Mouse (Mus musculus) heart, postnatal 25 days (tissue): ENCODE measurements at regions not wholly inside any gene's neighbourhood (a gene's known extent, or its start where the extent isn't known, plus 50 kb on each side); places are given as distances from the start of the nearest gene placed in this dataset.

ENCODE experiments used
- DNase-seq: peaks from one replicate; pipeline ENCODE4 v3.0.0; 2022; ENCODE audit warnings: low spot score
- intact Hi-C: fragments of 180-260 bp; cut with DNase I; formaldehyde crosslinking; loops from one replicate; pipeline ENCODE4 v1.15.1; 2025

DNA sequence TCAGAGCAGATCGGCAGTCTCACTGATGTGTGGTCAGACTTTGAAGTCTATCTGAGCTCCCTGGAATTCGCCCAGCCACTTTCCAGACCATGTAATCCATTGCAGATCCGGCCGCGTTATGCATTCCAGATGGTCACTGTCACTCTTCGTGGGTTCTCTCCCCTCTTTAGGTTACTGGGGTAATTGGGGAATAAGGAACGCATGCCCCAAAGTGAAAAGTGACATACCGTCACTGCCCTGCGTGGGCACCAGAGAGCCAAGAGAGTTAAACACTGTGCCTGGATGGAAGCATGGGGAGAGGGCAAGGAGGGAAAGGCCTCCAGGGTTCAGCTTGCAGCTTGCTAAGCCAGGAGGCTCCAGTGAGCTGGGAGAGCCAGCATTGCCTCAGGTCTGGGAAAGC is 108.0 kb downstream of the Gas1 start:
- intact Hi-C loops, result no loop called here
- DNase-seq, result no peak

DNA sequence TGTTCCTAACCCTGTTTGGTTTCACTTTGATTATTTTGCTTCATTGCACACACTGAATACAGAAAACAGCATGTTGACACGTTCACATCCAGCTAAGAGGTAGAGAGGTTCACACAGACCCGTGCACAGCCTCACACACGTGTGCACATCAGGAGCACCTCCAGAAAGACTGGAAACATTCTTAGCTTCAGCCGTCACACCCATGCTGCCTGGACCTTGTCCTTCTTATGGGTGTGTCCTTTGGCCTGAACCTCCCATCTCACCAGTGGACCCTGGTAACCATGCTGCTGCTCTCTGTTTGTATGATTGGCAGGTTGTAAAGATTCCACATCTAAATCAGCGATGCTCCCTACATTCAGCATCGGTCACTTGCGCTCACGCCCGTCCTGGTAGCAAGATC is 109.8 kb downstream of the Gas1 start:
- DNase-seq, result no peak
- intact Hi-C loops, result no loop called here

DNA sequence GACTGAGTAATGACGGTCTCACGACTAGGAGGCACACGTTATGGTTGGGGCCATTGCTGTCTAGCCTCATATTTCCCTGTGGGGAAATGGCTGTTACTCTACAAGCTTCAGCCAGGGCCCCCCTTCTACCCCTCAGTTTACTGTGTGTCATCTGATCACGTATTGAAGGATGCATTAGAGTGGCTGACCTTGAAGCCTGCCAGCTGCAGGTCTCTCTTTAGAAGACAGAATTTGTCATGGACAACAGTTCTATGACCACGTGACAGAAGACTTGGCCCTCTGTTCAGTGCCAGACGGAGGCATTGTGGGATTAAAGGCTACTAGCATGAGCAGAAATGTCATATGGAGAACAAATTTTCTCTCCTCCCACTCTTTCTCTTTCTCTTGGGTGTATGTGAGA is 115.6 kb downstream of the Gas1 start:
- DNase-seq, result no peak
- intact Hi-C loops, result no loop called here

DNA sequence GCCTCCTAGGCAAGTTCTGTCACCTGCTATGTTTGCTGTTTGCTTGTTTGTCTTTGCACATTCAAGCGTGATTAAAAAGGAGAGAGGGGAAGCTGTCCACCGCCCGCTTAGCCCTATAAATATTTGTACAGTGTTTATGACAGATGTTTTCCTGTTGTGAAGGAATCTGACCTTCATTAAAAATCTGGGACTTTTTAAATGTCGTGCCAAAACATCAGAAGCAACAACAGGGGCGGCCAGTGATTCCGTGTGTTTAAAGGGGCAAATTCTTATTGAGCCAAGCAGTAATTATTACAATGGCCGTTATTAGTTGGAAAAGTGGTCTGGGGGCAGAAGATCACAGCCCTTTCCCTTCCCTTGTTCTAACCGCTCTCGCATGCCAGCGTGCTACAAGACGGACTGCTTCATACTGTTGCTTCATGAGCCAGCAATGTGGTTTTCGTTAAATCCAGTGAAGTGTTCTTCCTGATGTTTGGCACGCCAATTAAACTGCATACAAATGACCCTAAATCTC is 119.3 kb downstream of the Gas1 start:
- intact Hi-C loops, result no loop called here
- DNase-seq, result no peak

DNA sequence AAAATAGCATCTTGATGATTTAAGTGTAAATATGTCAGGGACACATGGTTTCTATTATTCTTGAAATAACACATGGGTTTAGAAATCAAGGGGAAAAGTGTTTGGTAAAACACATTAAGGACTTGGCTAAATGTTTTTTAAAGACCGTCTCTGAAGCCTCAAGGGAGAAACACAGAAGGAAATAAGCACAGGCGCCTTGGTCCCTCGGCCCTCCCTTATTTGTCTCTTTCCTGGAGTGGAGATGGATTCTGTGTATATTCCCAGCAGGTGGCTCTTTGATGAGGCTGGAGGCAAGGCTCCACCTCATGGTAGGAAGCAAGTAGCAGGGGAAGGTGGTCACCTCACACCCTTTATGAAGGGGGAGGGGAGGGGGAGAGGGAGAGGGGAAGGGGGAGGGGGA is 122.6 kb downstream of the Gas1 start:
- intact Hi-C loops, result no loop called here
- no peak for DNase-seq

DNA sequence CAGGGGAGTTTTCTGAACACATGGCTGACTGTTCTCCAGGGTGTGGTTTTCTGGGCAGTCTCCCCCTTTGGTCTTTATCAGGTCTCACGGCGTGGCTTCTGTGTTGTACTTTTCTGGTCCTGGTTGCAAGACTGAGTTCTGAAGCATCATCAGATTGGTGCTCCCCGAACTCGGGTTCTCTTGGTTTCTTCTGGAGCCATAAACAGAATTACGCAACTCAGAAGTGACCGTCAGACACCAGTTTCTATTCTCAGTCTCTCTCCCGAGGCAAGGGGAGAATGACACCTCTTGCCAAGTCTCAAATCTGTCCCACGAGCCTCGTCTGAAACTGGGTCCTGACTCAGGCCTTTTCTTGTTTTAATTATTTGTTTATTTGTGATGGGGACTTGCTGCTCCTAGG is 123.1 kb downstream of the Gas1 start:
- intact Hi-C loops, result no loop called here
- DNase-seq, result no peak

DNA sequence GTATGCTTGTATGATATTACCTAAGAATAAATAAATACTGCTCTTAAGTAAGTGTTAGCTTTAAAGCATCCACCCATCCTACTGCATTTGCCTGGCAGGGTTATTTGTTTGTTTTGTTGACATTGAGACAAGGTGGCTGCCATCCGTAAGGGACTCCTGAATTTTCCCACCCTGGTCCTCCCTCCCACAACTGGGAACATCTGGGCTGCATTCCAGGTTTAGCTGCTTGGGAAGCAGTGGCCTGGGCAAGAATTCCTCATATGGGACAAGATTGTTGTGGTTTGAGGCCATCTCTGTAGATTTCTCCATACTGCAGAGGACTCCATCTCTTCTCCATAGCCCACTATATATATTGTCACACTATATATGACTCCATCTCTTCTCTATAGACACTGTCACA is 125.3 kb downstream of the Gas1 start:
- intact Hi-C loops, result no loop called here

DNA sequence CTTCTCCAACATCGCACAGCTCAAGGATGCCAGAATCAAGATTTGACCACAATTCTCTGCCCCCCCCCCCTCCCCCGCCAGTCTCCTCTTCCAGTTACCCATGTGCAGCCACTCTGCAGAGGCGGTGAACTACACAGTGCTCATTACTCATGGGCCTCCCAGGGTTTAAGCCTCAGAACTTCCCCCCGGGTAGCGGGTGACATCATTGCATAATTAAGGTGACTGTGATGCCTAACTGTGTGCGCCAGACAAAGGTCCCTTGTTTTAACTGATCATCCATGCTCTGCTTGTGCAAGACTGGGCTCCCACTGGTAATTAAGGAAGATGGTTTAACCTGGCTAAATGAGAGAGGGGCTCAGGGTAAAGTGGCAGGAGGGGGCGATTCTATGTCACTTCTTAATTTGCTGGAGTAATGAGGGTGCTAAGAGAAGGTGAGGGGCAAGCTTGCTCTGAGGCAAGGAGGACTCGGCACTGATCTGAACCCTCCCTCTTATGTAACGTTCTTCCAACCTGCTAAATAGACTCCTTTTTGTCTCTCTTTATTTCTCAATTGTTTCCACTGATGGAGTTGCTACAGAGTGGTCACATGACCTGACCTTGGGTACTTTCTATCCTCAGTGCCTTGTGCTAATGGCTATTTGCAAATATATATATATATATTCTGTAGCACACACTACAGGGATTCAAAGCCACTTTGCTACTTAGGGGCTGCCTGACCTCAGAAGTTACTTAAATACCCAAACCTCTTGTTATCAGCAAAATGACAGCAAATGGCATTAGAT is 126.2 kb downstream of the Gas1 start:
- DNase-seq, result no peak
- intact Hi-C loops, result no loop called here

More for the DNA sequence above, 125.3 kb downstream of the Gas1 start:
- DNase-seq, result no peak

DNA sequence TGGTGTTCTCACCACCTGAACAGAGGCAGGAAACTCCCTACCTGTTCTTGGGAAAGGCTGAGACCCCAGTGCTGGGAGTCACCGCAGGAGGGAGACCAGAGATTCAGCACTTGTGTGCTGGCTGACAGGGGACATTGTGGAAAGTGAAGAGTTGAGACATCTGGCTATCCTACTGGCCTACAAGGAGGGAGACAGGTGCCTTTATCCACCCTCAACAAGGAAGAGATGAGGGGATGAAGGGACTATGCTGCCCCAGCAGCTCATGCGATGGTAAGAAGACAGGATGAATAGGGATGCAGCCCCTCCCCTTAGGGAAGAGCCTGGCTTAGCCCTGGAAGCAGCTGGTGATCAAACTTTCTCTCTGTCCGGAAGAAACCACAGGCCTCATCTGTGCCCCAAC is 127.5 kb downstream of the Gas1 start:
- intact Hi-C loops, result no loop called here
- DNase-seq, result no peak

DNA sequence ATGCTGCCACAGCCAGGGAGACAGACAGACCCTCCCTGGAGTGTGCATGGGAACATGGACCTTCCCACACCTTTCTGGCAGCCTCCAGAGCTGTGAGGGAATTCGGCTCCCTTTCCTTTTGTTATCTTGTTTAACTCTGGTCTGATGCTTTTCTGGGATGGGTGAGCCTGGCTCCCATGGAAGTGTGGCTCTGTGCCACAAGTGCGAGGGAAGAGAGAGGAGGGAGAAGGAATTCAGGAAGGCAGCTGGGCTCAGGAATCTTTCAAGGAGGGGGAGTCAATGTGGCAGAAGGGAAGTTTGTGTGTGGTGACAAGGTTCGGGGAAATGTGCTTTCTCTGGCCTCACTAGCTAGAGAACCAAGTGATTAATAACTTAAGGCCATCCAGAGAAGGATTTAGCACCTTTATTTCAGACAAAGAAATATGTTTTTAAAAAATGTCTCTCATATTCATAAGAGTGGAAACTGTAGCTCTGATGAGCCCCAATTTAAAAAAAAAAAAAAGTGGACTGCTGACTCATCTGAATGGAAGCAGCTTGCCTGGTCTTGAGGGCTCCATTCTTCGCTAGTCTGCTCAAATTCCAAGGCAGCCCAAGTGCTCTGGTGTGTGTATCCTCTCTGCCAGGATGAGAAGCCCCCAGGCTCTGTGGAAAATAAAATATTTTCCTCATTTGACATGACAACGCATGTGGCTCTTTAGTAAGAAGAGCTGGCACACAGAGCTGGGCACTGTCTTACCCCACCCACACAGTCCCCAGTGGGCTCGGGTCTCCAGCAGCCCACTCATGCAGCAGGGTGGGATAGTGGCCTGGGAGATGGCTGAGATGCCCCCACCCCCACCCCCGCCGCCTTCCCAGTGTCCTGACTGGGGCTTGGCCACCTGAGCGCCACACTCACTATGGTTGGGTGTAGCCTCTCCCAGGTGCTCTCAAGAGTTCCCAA is 129.1 kb downstream of the Gas1 start:
- no peak for DNase-seq
- intact Hi-C loops, result no loop called here

DNA sequence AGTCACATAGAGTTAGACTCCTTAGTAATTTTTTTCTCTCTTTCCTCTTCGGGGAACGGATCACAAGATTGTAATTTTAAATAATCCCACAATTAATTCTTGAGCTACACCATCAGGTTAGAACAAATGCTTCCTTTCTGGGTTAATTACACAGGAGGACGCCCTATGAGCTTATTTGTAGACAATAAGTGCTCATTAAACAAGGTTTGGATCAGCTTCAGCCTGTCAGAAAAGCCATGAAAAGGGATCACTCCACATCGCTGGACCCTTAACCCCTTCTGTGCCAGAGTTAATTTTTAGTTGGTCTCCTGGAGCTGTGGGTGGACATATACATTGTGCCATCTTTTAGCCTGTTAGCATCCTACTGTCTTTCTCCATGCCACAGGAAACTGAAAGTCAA is 131.4 kb downstream of the Gas1 start:
- DNase-seq, result no peak
- intact Hi-C loops, result no loop called here

DNA sequence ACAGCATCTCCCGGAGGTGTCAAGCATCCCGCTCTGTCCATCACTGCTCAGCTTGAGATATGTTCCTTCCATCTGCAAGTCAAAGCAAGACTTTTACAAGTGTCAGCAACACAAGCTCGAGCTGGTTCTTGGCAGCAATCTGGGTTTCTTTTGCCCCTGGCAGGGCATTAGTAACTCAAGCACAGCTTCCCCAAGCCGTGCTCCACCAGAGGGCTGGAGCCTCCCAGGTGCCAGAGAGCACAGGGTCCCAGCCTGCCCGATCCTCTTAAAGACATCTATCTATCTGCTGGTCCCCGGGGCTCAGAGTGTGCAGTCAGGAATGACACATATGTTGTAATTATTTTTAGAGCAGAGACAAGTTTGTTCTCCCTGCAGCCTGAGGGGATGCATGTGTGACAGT is 132.3 kb downstream of the Gas1 start:
- intact Hi-C loops, result no loop called here

DNA sequence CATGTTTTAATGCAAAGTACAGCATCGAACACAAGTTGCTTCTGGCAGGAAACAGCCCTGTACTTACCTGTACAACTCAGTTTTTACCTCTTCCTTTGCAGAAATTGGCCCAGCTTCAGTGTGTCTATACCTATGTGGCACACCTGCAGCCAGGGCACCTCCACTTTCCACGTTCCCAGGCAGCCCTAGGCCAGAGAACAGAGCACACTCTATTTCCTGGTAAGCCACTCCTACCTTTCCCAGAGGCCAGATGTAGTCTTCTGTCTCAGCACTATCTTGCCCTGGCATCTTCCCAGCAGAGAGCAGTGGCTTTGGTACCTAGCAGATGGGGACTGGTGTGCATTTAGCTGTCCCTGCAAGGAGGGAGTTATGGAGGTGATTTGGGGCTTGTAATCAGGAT is 134.7 kb downstream of the Gas1 start:
- intact Hi-C loops, result no loop called here

More for the DNA sequence above, 132.3 kb downstream of the Gas1 start:
- DNase-seq, result no peak

DNA sequence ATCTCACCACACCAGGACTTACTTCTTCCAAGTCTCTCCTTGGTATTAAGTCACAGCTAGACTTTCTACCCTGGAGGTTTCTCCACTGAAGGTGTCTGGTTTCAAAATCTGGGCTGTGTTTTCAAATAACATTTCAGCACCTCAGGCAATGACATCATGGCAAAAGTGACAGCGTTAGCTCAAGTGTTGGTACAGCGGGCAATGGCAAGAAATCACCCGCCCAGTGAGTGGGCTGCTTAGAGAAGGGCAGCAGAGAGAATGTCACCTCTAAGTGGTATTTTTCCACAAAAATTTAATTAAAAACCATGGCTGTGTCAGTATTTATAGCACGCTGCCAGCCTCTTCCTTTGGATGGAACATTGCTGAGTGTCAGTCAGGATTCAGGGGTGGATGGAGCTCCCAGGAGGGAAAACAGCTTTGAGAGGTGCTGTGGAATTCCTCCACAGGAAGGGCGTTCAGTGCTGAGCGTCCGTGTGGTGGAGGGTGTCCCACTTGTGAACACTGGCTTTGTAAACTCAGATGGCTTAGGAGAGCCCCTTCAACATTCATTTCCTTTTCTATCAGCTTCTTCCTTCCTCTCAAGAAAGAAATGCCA is 141.5 kb downstream of the Gas1 start:
- no peak for DNase-seq
- intact Hi-C loops, result no loop called here

More for the DNA sequence above, 134.7 kb downstream of the Gas1 start:
- DNase-seq, result no peak

DNA sequence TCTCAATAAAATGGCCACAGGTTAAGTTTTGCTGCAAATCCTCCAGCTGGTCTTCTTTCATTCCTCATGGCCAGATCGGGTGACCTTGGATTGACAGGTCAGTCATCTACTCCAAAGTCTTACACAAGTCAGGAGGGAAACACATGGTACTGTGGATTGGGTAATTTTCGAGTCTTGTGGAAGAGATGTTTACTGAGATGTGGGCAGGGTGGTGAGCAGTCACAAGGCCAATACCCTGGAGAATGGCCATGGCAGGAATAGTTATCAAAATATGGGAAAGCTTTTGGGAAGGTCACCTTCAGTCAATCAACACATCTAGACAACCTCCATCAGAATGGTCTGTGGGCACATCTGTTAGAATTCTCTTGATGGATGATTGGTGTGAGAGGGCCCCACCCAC is 144.0 kb downstream of the Gas1 start:
- no peak for DNase-seq
- intact Hi-C loops, result no loop called here

DNA sequence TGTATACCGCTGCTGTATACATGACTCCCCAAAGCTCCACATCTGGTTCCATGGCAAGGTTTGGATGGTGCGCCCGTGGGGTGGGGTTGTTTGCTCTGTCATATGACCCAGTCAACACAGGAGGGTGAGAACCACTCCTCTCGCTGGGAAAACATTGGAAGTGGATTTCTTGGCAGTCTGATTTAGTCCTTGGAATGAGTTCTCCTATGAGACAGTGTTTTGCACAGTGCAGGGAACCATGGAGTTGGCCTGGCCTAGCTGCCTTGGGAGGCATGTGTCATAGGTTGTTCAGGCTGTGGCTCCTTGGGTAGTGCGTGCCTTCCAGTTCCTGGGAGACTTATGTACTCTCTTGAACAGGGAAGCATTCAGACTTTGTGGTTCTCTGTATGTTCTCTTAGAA is 144.6 kb downstream of the Gas1 start:
- intact Hi-C loops, result no loop called here
- peak; percentile 20 for DNase-seq

DNA sequence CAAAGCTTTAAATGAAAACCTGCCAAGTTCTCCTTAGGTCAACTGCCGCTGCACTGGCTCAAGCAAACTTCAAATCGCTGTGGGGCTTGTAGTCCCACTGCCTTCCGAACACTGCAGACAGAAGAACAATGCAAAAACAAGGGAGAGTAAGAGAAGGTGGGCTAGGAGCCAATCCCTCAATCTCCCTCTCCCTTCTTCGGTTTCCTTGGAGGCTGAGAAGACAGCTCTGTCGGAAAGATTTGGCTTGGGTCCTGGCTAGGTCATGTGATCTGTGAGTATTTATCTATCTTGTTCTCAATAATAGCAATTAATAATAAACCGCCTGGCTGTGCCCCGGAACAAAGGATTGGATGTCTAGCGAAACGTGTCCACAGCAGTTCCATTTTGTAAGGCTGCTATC is 147.6 kb downstream of the Gas1 start:
- intact Hi-C loops, result no loop called here
- DNase-seq, result no peak

DNA sequence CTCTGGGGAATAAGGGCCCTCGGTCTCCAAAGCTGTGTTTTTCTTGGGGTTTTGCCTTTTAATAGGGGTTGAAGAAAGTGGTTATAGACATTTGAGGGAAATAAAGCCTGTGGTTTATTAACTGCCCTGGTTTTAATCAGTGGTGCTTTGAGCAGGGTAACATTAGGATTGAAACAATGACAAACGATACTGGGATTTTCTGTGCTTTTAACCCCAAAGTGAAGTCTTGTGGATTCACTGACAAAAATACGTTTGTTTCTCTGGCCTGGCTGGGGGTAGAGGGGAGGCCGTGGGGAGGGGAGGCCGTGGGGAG is 157.0 kb downstream of the Gas1 start:
- no peak for DNase-seq
- intact Hi-C loops, result no loop called here

DNA sequence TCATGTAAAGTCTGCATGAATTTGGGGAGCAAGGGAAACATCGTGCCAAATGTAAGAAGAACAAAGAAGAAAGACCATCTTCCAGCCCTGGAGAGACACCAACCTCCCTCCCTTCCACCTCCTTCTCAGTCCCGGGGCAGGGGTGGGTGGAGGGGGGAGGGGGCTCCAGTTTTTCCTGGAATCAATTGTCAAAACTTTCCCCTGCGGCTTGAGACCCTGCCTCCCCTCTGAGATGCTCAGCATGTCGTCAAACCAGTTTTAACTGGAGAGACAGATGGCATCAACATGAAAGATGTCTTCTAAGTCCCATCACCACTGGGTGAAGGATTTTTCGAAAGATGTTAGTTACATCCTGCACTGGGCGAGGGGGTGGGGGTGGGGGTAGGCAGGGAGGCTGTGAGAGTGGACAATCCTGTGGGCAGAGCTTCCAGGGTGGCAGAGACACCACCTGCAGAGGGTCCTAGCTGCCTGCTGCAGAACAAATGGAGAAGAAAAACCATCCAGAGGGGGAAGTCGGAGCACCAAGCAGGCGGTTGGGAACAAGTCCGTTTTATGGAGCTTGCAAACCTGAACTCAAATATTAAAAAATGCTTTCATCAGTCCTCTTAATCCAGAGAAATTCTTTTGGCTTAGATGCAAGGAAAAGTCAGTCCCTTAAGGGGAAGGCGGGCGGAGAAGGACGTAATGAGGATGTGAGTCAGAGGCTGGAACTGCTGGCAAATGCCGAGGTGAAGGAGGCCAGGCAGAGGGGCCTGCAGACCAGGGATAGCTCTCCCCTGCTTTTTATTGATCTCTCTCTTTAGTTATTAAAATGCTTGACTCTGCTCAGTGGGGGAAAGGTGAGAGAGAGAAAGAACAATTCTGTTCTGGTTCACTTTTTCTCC is 157.6 kb downstream of the Gas1 start:
- intact Hi-C loops, result no loop called here

DNA sequence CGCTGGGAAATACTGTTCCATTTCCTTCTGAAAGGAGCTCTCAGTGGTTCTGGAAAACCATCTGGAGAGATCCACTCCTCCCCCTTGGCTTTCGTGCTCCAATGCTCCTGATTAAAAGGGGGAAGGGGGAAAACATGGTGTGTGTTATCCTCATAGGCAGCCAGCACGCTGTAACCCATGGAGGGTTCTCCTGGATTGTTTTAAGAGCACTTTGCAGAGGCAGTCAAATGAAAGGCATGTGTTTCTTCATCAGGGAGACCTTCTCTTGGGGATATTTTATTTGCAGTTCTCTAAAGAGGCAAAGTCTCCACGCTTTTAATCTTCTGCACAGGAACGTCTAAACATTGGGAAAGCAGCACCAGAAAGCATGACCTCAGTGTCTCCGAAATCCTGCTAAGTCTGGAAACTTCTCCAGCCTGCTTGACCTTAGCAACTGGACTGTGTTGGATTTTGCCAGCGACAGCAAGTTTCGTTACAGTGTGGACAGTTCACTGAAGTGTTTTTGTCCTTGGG is 161.3 kb downstream of the Gas1 start:
- intact Hi-C loops, result no loop called here
- peak; percentile 67 for DNase-seq

More for the DNA sequence above, 157.6 kb downstream of the Gas1 start:
- peak; percentile 54 for DNase-seq
